Mouse (Mus musculus): ENCODE results near the gene Gm20696. TPM values are rescaled to one million over a fixed set of nuclear protein-coding genes. Genes with fewer than 3 reads are reported as not detected.

The Gm20696 gene
- polyA plus RNA-seq, 1 experiment from 2014 or later: 3.2 TPM

- peaks cover 16% of the 10 kb centered on the region for H3K4me1 ChIP-seq (replicated peaks)
- no peaks in the 10 kb centered on the region for H3K27me3 ChIP-seq (ENCODE audit: insufficient read depth, poor library complexity, severe bottlenecking)
- no peak overlapping the region for H3K27ac ChIP-seq
- no peaks in the 10 kb centered on the region for H3K9me3 ChIP-seq
- 95% methylated on average over 5 of the region's 5 CpGs for WGBS
- DNase-seq (ENCODE audit: low spot score): no peak
- H3K36me3 ChIP-seq: no peaks in the 10 kb centered on the region
- no peak overlapping the region for H3K4me3 ChIP-seq
Observed at GRCm38 (mm10) chr6:99221147-99221546, 445.4 kb downstream of the Gm20696 start.

- Histone ChIP-seq H3K36me3 (no peaks in the 10 kb centered on the region), H3K27me3 (ENCODE audit: insufficient read depth, poor library complexity, severe bottlenecking) (no peaks in the 10 kb centered on the region), H3K27ac (no peak overlapping the region), H3K4me3 (no peak overlapping the region), H3K9me3 (no peaks in the 10 kb centered on the region), H3K4me1 (replicated peaks) (peaks cover 16% of the 10 kb centered on the region)
- WGBS: 97% methylated on average over 3 of the region's 3 CpGs
- no peak for DNase-seq (ENCODE audit: low spot score)
Observed at GRCm38 (mm10) chr6:99220472-99220871, 446.1 kb downstream of the Gm20696 start.

GRCm38 (mm10) chr6:99217846-99218245, 448.8 kb downstream of the Gm20696 start:
- peaks cover 13% of the 10 kb centered on the region for H3K4me1 ChIP-seq (replicated peaks)
- H3K27me3 ChIP-seq (ENCODE audit: insufficient read depth, poor library complexity, severe bottlenecking): no peaks in the 10 kb centered on the region
- no peak for DNase-seq (ENCODE audit: low spot score)
- no peaks in the 10 kb centered on the region for H3K9me3 ChIP-seq
- no peaks in the 10 kb centered on the region for H3K36me3 ChIP-seq
- WGBS: 80% methylated on average over 2 of the region's 2 CpGs
- H3K27ac ChIP-seq: no peak overlapping the region
- no peak overlapping the region for H3K4me3 ChIP-seq

GRCm38 (mm10) chr6:99217155-99217554, 449.4 kb downstream of the Gm20696 start:
- Histone ChIP-seq H3K9me3 (no peaks in the 10 kb centered on the region), H3K36me3 (no peaks in the 10 kb centered on the region), H3K27me3 (ENCODE audit: insufficient read depth, poor library complexity, severe bottlenecking) (no peaks in the 10 kb centered on the region), H3K4me1 (replicated peaks) (peaks cover 18% of the 10 kb centered on the region), H3K27ac (no peak overlapping the region), H3K4me3 (no peak overlapping the region)
- no peak for DNase-seq (ENCODE audit: low spot score)
- 81% methylated on average over 7 of the region's 7 CpGs for WGBS

GRCm38 (mm10) chr6:99212461-99212860, 454.1 kb downstream of the Gm20696 start:
- no peaks in the 10 kb centered on the region for H3K36me3 ChIP-seq
- WGBS: 94% methylated on average over 4 of the region's 4 CpGs
- no peak overlapping the region for H3K27ac ChIP-seq
- no peaks in the 10 kb centered on the region for H3K27me3 ChIP-seq (ENCODE audit: insufficient read depth, poor library complexity, severe bottlenecking)
- no peaks in the 10 kb centered on the region for H3K9me3 ChIP-seq
- peaks cover 23% of the 10 kb centered on the region for H3K4me1 ChIP-seq (replicated peaks)
- H3K4me3 ChIP-seq: no peak overlapping the region
- DNase-seq (ENCODE audit: low spot score): no peak

- Histone ChIP-seq H3K9me3 (no peaks in the 10 kb centered on the region), H3K4me3 (no peak overlapping the region), H3K27ac (no peak overlapping the region), H3K4me1 (replicated peaks) (peaks cover 25% of the 10 kb centered on the region), H3K27me3 (ENCODE audit: insufficient read depth, poor library complexity, severe bottlenecking) (no peaks in the 10 kb centered on the region), H3K36me3 (no peaks in the 10 kb centered on the region)
- 84% methylated on average over 5 of the region's 5 CpGs for WGBS
- DNase-seq (ENCODE audit: low spot score): no peak
Observed at GRCm38 (mm10) chr6:99211663-99212333, 454.8 kb downstream of the Gm20696 start.

GRCm38 (mm10) chr6:99210161-99210560, 456.4 kb downstream of the Gm20696 start:
- H3K4me1 ChIP-seq (replicated peaks): peaks cover 40% of the 10 kb centered on the region
- no peak overlapping the region for H3K4me3 ChIP-seq
- no peaks in the 10 kb centered on the region for H3K36me3 ChIP-seq
- 89% methylated on average over 7 of the region's 7 CpGs for WGBS
- no peaks in the 10 kb centered on the region for H3K9me3 ChIP-seq
- H3K27ac ChIP-seq: no peak overlapping the region
- no peak for DNase-seq (ENCODE audit: low spot score)
- H3K27me3 ChIP-seq (ENCODE audit: insufficient read depth, poor library complexity, severe bottlenecking): no peaks in the 10 kb centered on the region

Other genes starting within 250 kb of the Gm20696 start
- gene Foxp1, start 144.1 kb downstream of the Gm20696 start, polyA plus RNA-seq (2016; fragmentation: Nextera tagmentation; extraction: Ambion mirVana): 64.3 and 67.1 TPM in 2 replicates
- 12.0 and 15.7 TPM in 2 replicates for gene Eif4e3, start within 50 bp of the Gm20696 start, polyA plus RNA-seq (2016; fragmentation: Nextera tagmentation; extraction: Ambion mirVana)
- gene Gpr27, start 25.9 kb upstream of the Gm20696 start, polyA plus RNA-seq (2016; fragmentation: Nextera tagmentation; extraction: Ambion mirVana): 0.98 and 2.1 TPM in 2 replicates
- gene Prok2, start 59.6 kb upstream of the Gm20696 start, polyA plus RNA-seq (2016; fragmentation: Nextera tagmentation; extraction: Ambion mirVana): not detected in 2 replicates